Mouse (Mus musculus) neural tube, embryonic 14.5 days (tissue): ENCODE measurements around the gene Ccdc81. TPM values are rescaled to one million over a fixed set of nuclear protein-coding genes. Genes with fewer than 3 reads are reported as not detected.
A peak's percentile ranks its signal among the peaks of the same experiment; 100 is the strongest.

Experiments
- ATAC-seq: fragments of 200-750 bp; cut with Nextera tagmentation; 2 replicates; pipeline ENCODE4 v1.8.0; 2017; ENCODE audit warnings: low read depth, mild to moderate bottlenecking, moderate TSS enrichment, moderate library complexity
- H3K27ac ChIP-seq: fragments of 300-500 bp; sonication (generic); 2 replicates; pipeline ENCODE4 v1.5.1; 2014; ENCODE audit warnings: low read depth, mild to moderate bottlenecking, control low read depth, low read length, moderate library complexity, mixed read lengths
- H3K27me3 ChIP-seq: fragments of 300-500 bp; sonication (generic); 2 replicates; pipeline ENCODE4 v1.6.1; 2014; ENCODE audit warnings: low read length; ENCODE audit not compliant: control insufficient read depth, insufficient read depth
- H3K36me3 ChIP-seq: fragments of 300-500 bp; sonication (generic); 2 replicates; pipeline ENCODE4 v1.6.1; 2014; ENCODE audit warnings: low read length, mixed read lengths; ENCODE audit not compliant: control insufficient read depth, insufficient read depth
- H3K4me1 ChIP-seq: fragments of 300-500 bp; sonication (generic); 2 replicates; pipeline ENCODE4 v1.6.1; 2014; ENCODE audit warnings: low read length; ENCODE audit not compliant: control insufficient read depth, insufficient read depth
- H3K4me2 ChIP-seq: fragments of 300-500 bp; sonication (generic); 2 replicates; pipeline ENCODE4 v1.6.1; 2014; ENCODE audit warnings: mild to moderate bottlenecking, low read depth, low read length, control low read depth
- H3K4me3 ChIP-seq: fragments of 300-500 bp; sonication (generic); 2 replicates; pipeline ENCODE4 v1.5.1; 2014; ENCODE audit warnings: low read depth, low read length, control low read depth, mixed read lengths
- H3K9ac ChIP-seq: fragments of 300-500 bp; sonication (generic); replicated peaks from 2 replicates; pipeline ENCODE4 v1.6.1; 2014; ENCODE audit warnings: low read depth, mild to moderate bottlenecking, control low read depth, low read length, mixed read lengths
- H3K9me3 ChIP-seq: fragments of 300-500 bp; sonication (generic); 2 replicates; pipeline ENCODE4 v1.6.1; 2016; ENCODE audit warnings: low read length; ENCODE audit not compliant: control insufficient read depth
- WGBS: fragments of 180-500 bp; shearing (Covaris S2); extraction: QIAGEN DNeasy Blood & Tissue Kit; methylation state at CpG from one replicate; pipeline ENCODE4 v1.1.7; 2014; 5-methylcytosine and 5-hydroxymethylcytosine counted together
- polyA plus RNA-seq: library from polyadenylated mRNA; unstranded; fragments of >200 nt; fragmentation: Nextera tagmentation; extraction: Ambion mirVana; gene quantifications from 2 replicates; pipeline ENCODE4 v1.2.1, GENCODE M21; 2014

The Ccdc81 gene
- polyA plus RNA-seq, 1 experiment from 2014 or later: 0.52 TPM

DNA sequence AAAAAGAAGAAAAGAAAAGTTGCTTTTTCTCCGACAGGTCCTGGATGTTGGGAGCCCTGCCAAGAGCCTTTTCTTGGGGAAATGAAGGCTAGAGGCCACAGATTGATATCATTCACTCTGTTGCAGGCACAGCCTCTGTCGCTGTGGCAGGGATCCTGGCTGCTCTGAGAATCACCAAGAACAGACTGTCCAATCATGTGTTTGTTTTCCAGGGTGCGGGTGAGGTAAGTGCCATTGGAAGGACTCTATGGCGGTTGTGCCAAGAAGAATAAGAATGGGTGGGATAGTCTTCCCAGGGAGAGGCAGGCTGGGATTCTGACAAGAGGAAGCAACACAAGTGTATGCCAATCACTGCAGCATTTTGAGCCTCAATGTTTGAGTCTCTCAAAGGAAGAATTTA, 57.8 kb downstream of the Ccdc81 start:
- Histone ChIP-seq H3K4me2 (no peak overlapping the region), H3K4me3 (no peak overlapping the region), H3K27me3 (no peaks in the 10 kb centered on the region), H3K27ac (no peak overlapping the region), H3K36me3 (no peaks in the 10 kb centered on the region), H3K4me1 (no peaks in the 10 kb centered on the region), H3K9ac (no peak overlapping the region), H3K9me3 (no peaks in the 10 kb centered on the region)
- ATAC-seq: no peak
- WGBS: 75% methylated on average over 4 of the region's 4 CpGs

DNA sequence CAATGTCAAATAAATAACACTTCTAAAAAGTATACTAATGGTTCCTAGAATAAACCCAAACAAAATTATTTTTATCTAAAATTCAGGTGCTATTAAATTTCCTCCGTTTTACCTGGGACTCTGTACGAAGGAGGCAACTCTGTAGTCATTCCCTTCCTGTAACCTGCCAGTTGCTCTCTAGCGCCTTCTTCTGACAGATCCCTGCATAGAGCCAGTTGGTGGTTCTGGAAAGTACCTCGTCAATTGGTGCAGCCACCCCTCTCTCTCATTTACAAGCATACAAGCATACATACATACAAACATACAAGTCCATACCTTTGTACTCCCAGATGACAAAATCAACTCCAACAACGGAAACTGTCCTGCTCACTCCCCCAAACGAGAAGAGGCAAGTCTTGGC, 59.9 kb downstream of the Ccdc81 start:
- no peak for ATAC-seq
- Histone ChIP-seq H3K36me3 (no peaks in the 10 kb centered on the region), H3K4me1 (no peaks in the 10 kb centered on the region), H3K27me3 (no peaks in the 10 kb centered on the region), H3K9ac (no peak overlapping the region), H3K9me3 (no peaks in the 10 kb centered on the region), H3K27ac (no peak overlapping the region), H3K4me2 (no peak overlapping the region), H3K4me3 (no peak overlapping the region)
- 31% methylated on average over 6 of the region's 6 CpGs for WGBS

DNA sequence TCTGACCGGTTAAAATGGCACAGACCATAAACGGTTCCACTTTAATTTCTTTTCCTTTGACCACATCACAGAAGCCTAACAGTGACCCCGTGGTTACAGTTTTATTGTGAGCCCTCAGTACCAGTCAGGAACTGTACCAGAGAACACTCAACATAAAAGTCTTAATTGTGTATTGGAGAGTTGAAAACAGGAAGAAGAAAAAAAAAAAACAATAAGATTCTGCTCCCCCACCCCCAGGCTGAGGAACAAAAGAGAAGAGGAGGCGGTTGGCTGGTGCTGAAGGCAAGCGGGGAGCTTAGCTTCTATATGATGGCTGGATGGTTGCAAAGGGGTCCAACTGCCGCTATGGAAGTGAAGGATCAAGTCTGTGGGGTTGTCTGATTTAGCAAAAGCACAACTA, 60.3 kb downstream of the Ccdc81 start:
- H3K4me1 ChIP-seq: no peaks in the 10 kb centered on the region
- no peak for ATAC-seq
- H3K9ac ChIP-seq: no peak overlapping the region
- no peak overlapping the region for H3K27ac ChIP-seq
- 52% methylated on average over 6 of the region's 6 CpGs for WGBS
- no peaks in the 10 kb centered on the region for H3K9me3 ChIP-seq
- H3K4me3 ChIP-seq: no peak overlapping the region
- no peaks in the 10 kb centered on the region for H3K36me3 ChIP-seq
- H3K27me3 ChIP-seq: no peaks in the 10 kb centered on the region
- no peak overlapping the region for H3K4me2 ChIP-seq

DNA sequence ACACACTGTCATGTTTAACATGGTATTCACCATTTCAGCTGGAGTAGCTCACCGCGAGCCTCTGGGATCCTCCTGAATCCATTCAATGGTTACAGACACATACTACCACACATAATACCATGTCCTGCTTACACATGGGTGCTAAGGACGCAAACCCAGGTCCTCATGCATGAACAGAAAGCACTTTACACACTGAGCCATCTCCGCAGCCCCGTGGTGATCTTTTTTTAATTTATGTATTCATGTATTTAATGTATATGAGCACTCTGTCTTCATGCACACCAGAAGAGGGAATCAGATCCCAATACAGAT, 61.1 kb downstream of the Ccdc81 start:
- H3K36me3 ChIP-seq: no peaks in the 10 kb centered on the region
- ATAC-seq: no peak
- H3K4me3 ChIP-seq: no peak overlapping the region
- 91% methylated on average over 5 of the region's 5 CpGs for WGBS
- H3K4me1 ChIP-seq: no peaks in the 10 kb centered on the region
- H3K27ac ChIP-seq: no peak overlapping the region
- H3K9me3 ChIP-seq: no peaks in the 10 kb centered on the region
- H3K27me3 ChIP-seq: no peaks in the 10 kb centered on the region
- no peak overlapping the region for H3K9ac ChIP-seq
- no peak overlapping the region for H3K4me2 ChIP-seq

DNA sequence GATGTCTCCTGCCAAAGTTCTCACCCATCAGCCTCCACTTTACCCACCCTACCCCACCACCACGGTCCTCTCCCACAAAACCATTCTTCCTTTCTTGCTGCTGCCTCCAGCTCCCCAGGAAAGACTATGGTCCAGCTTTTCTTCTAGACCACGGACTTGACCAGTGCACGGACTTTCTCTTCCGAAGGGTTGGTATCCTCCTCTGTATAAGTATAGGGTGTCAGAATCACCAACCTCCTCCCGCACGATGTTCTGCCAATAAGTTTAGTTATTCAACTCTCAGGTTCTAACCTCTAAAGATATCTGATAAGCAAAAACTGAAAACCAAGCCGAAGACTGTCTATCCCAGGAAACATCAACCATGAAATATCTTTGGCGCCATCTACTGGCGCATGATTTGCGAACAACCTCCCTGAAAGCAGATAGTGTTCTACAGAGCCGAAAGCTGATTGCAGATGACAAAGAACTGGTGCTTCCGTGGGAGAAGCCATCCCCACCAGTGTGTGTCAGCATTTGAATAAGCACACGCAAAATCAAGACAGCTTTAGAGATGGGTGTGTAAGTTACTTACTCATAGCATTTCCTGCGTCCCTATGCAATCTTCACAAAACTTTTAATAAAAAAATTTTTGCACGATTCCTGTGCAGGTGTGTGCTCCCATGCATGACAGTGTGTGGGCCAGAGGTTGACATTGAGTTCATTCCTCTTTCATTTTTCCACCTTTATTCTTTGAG, 61.6 kb downstream of the Ccdc81 start:
- Histone ChIP-seq H3K27ac (no peak overlapping the region), H3K9ac (no peak overlapping the region), H3K9me3 (no peaks in the 10 kb centered on the region), H3K4me2 (no peak overlapping the region), H3K36me3 (no peaks in the 10 kb centered on the region), H3K27me3 (no peaks in the 10 kb centered on the region), H3K4me3 (no peak overlapping the region), H3K4me1 (no peaks in the 10 kb centered on the region)
- peak; percentile 88 for ATAC-seq
- 37% methylated on average over 15 of the region's 15 CpGs for WGBS

DNA sequence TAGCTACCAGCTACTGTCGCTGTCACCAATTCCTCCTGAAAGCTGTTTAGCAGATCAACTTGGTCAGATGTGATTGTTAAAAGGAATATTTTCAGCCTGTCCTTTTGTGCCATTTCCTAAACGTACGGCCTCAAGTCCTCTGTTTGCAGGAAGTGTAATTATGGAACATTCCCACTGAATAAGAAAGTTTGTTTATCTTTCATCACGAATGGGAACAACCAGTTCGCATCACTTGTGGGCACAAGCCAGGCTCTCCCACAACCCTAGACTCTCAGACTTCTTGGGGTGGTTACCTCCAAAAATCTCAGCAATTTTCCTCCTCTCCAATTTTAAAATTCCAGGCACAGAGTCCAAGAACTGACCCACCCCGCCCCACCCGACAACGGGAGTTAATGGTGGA, 63.7 kb downstream of the Ccdc81 start:
- H3K4me2 ChIP-seq: no peak overlapping the region
- H3K4me1 ChIP-seq: no peaks in the 10 kb centered on the region
- no peak overlapping the region for H3K9ac ChIP-seq
- no peak overlapping the region for H3K27ac ChIP-seq
- no peaks in the 10 kb centered on the region for H3K9me3 ChIP-seq
- no peak for ATAC-seq
- no peaks in the 10 kb centered on the region for H3K27me3 ChIP-seq
- H3K36me3 ChIP-seq: no peaks in the 10 kb centered on the region
- 88% methylated on average over 8 of the region's 8 CpGs for WGBS
- H3K4me3 ChIP-seq: no peak overlapping the region

DNA sequence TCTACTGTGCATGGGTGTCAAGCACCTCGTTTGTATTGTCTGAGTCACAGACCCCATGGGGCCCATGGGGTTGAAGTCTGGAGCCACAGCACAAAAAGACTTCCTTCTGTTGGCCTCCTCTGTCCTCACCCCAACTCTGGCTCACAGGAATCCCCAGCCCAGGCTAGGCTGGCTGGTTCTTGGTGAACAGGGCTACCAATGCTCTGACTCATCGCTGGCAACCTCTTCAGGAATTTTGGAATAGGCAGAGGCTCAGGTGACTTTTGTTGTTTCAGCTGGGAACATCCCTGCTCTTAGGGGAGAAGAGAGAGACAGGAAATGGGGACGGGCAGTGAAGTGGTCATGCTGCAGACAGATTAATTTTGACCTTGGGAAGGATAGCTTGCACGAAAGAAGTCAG, 65.6 kb downstream of the Ccdc81 start:
- H3K4me3 ChIP-seq: no peak overlapping the region
- ATAC-seq: no peak
- WGBS: 65% methylated on average over 4 of the region's 4 CpGs
- no peaks in the 10 kb centered on the region for H3K27me3 ChIP-seq
- H3K9me3 ChIP-seq: no peaks in the 10 kb centered on the region
- H3K27ac ChIP-seq: no peak overlapping the region
- H3K36me3 ChIP-seq: no peaks in the 10 kb centered on the region
- H3K4me1 ChIP-seq: no peaks in the 10 kb centered on the region
- H3K4me2 ChIP-seq: no peak overlapping the region
- no peak overlapping the region for H3K9ac ChIP-seq

DNA sequence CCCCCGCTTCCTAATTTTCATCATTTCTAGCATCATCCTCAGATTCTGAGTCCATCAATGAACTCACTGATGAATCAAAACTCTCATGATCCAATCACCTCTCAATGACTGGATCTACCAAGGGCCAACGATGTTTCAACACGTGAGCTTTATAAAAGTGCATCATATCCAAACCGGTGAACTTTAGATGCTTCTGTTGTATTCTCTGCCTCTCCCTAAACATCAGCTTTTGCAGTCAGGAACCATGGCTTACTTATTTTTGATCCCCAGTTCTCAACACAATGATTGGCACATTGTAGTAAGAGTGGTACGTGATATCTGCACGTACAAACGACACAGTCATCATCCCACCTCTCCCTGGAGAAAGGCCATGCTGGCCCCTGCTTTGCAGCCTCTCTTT, 66.8 kb downstream of the Ccdc81 start:
- WGBS: 97% methylated on average over 7 of the region's 7 CpGs
- no peaks in the 10 kb centered on the region for H3K36me3 ChIP-seq
- no peak overlapping the region for H3K4me3 ChIP-seq
- H3K27ac ChIP-seq: no peak overlapping the region
- no peaks in the 10 kb centered on the region for H3K9me3 ChIP-seq
- H3K9ac ChIP-seq: no peak overlapping the region
- no peaks in the 10 kb centered on the region for H3K27me3 ChIP-seq
- H3K4me1 ChIP-seq: no peaks in the 10 kb centered on the region
- ATAC-seq: no peak
- no peak overlapping the region for H3K4me2 ChIP-seq

DNA sequence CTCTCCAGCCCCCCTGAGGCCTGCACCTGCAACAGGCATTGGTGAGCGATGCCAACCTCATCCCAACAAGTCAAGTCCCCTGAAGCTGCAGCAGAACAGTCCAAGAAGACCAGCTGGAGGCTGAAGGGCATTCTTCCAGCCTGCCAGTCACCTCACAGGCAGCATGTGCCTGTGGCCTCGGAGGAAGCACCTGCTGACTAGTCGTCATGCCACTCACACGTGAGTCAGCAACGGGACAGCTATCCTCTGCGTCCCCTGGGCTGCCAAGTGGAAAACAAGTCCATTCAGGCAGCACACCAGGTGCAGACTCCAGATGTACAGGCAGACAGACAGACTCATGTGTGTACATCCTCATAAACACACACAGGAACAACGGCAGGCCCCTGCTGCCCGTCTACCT, 67.9 kb downstream of the Ccdc81 start:
- Histone ChIP-seq H3K9me3 (no peaks in the 10 kb centered on the region), H3K4me1 (no peaks in the 10 kb centered on the region), H3K9ac (no peak overlapping the region), H3K4me2 (no peak overlapping the region), H3K27me3 (no peaks in the 10 kb centered on the region), H3K4me3 (no peak overlapping the region), H3K36me3 (no peaks in the 10 kb centered on the region), H3K27ac (no peak overlapping the region)
- 63% methylated on average over 8 of the region's 8 CpGs for WGBS
- ATAC-seq: no peak
